Mouse (Mus musculus) hindbrain, embryonic 14.5 days (tissue): ENCODE results near the gene Olfr373. TPM values are rescaled to one million over a fixed set of nuclear protein-coding genes. Genes with fewer than 3 reads are reported as not detected.

ENCODE experiments used
- ATAC-seq: fragments of 200-750 bp; cut with Nextera tagmentation; 2 replicates; pipeline ENCODE4 v1.8.0; 2017; ENCODE audit warnings: moderate number of reproducible peaks, mild to moderate bottlenecking, moderate TSS enrichment, moderate library complexity; ENCODE audit not compliant: low FRiP score
- DNase-seq: peaks from one replicate; pipeline ENCODE4 v3.0.0-alpha.2; 2015; ENCODE audit warnings: low spot score
- H3K27ac ChIP-seq: fragments of 300-500 bp; sonication (generic); 2 replicates; pipeline ENCODE4 v1.5.1; 2014; ENCODE audit warnings: mild to moderate bottlenecking, moderate library complexity
- H3K27me3 ChIP-seq: fragments of 300-500 bp; sonication (generic); 2 replicates; pipeline ENCODE4 v1.6.1; 2014; ENCODE audit warnings: mild to moderate bottlenecking, low read length, mixed read lengths; ENCODE audit not compliant: control insufficient read depth, insufficient read depth
- H3K36me3 ChIP-seq: fragments of 300-500 bp; sonication (generic); replicated peaks from 2 replicates; pipeline ENCODE4 v1.6.1; 2014; ENCODE audit not compliant: control insufficient read depth, insufficient read depth
- H3K4me1 ChIP-seq: fragments of 300-500 bp; sonication (generic); replicated peaks from 2 replicates; pipeline ENCODE4 v1.6.1; 2014; ENCODE audit warnings: antibody characterized with exemption, low read length, mixed read lengths; ENCODE audit not compliant: control insufficient read depth, insufficient read depth
- H3K4me2 ChIP-seq: fragments of 300-500 bp; sonication (generic); replicated peaks from 2 replicates; pipeline ENCODE4 v1.6.1; 2014; ENCODE audit warnings: mild to moderate bottlenecking, moderate library complexity
- H3K4me3 ChIP-seq: fragments of 300-500 bp; sonication (generic); replicated peaks from 2 replicates; pipeline ENCODE4 v1.5.1; 2014; ENCODE audit warnings: mild to moderate bottlenecking, low read length
- H3K9ac ChIP-seq: fragments of 300-500 bp; sonication (generic); 2 replicates; pipeline ENCODE4 v1.6.1; 2014
- H3K9me3 ChIP-seq: fragments of 300-500 bp; sonication (generic); 2 replicates; pipeline ENCODE4 v1.6.1; 2016; ENCODE audit warnings: low read length; ENCODE audit not compliant: control insufficient read depth
- WGBS: fragments of 180-500 bp; shearing (Covaris S2); extraction: QIAGEN DNeasy Blood & Tissue Kit; methylation state at CpG from one replicate; pipeline ENCODE4 v1.1.7; 2014; 5-methylcytosine and 5-hydroxymethylcytosine counted together
- polyA plus RNA-seq: library from polyadenylated mRNA; unstranded; fragments of >200 nt; fragmentation: Nextera tagmentation; extraction: Ambion mirVana; gene quantifications from 2 replicates; pipeline ENCODE4 v1.2.1, GENCODE M21; 2014

The Olfr373 gene
- polyA plus RNA-seq, 1 experiment from 2014 or later = not detected

- 96% methylated on average over 5 of the region's 5 CpGs for WGBS
- Histone ChIP-seq H3K9ac (no peak overlapping the region), H3K27ac (no peak overlapping the region), H3K4me2 (no peak overlapping the region), H3K4me1 (peaks cover 19% of the 10 kb centered on the region), H3K36me3 (peaks cover 54% of the 10 kb centered on the region), H3K27me3 (no peaks in the 10 kb centered on the region), H3K4me3 (no peak overlapping the region), H3K9me3 (no peaks in the 10 kb centered on the region)
- DNase-seq = no peak
- no peak for ATAC-seq
These were observed 55.5 kb downstream of the Olfr373 start for GRCm38 (mm10) chr8:72138456-72138855.

DNA sequence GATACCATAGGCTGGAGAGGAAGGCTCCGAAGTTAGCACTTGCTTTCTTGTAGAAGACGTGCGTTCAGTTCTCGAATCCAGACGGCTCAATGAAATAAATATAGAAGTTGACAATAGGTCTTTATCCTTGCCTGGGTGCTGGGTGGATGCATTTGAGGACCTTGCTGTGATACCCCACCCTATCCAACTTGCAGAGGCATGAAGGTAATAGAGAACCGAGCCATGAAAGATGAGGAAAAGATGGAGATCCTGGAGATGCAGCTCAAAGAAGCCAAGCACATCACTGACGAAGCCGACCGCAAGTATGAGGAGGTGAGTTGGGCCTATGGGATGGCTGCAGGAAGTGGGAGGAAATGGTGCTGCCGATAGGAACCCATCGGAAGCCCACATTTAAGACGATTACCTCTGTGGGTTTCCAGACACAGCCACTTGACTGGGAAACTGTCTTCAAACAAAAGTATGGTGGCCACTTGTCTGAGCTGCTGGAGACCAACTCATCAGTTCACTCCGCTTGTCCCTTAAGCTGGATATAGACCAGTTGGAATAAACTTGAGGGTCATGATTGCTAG is 60.4 kb downstream of the Olfr373 start:
- Histone ChIP-seq H3K4me3 (no peak overlapping the region), H3K9ac (no peak overlapping the region), H3K9me3 (no peaks in the 10 kb centered on the region), H3K27ac (no peak overlapping the region), H3K36me3 (peaks cover 98% of the 10 kb centered on the region), H3K4me1 (no peaks in the 10 kb centered on the region), H3K4me2 (no peak overlapping the region), H3K27me3 (no peaks in the 10 kb centered on the region)
- ATAC-seq = no peak
- WGBS = 93% methylated on average over 13 of the region's 13 CpGs
- no peak for DNase-seq

- Histone ChIP-seq H3K9ac (no peak overlapping the region), H3K9me3 (no peaks in the 10 kb centered on the region), H3K36me3 (peaks cover 96% of the 10 kb centered on the region), H3K4me1 (no peaks in the 10 kb centered on the region), H3K4me3 (no peak overlapping the region), H3K4me2 (no peak overlapping the region), H3K27me3 (no peaks in the 10 kb centered on the region), H3K27ac (no peak overlapping the region)
- no peak for DNase-seq
- WGBS = 91% methylated on average over 5 of the region's 5 CpGs
- no peak for ATAC-seq
These were observed 61.5 kb downstream of the Olfr373 start for GRCm38 (mm10) chr8:72144345-72144975.

DNA sequence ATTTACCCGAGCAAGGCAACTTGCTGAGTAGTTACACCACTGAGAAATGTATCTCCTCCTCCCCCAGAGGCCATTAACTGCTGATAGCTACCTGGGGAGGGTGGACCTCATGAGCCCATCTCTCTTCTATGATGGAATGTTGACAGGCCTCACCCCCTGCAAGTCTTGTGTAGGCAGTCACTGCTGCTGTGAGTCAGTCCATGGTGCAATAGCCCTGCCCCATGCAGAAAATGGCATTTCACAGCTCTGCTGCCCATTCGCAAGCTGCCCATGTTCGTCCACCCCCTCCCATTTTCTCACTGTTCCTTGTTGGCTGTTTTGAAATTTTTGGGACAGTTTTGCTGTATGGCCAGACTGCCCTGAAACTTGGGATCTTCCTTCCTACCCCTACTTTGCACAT is 62.5 kb downstream of the Olfr373 start:
- no peak overlapping the region for H3K4me3 ChIP-seq
- H3K4me1 ChIP-seq = no peaks in the 10 kb centered on the region
- DNase-seq (no peak), ATAC-seq (no peak)
- no peak overlapping the region for H3K4me2 ChIP-seq
- no peaks in the 10 kb centered on the region for H3K27me3 ChIP-seq
- H3K9me3 ChIP-seq = no peaks in the 10 kb centered on the region
- no peak overlapping the region for H3K9ac ChIP-seq
- 91% methylated on average over 3 of the region's 3 CpGs for WGBS
- no peak overlapping the region for H3K27ac ChIP-seq
- H3K36me3 ChIP-seq = peaks cover 96% of the 10 kb centered on the region

DNA sequence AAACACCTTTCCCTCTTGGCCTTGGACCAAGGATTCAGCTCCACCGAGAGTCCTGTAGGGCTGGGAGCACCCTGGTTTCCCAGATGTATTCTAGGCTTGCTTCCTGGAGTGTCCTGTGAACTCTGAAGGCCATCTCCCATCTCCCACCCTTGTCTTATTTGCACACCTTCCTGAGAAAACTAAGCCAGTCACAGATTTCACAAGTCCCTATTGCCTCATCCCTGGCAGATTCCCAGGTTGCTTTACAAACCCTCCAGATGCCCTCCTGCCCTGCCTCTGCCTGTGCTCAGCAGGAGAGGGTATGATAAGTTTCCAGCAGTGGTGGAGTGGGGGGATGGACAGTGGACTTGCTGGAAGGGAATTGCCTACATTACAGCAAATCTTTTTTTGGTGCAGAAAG is 63.1 kb downstream of the Olfr373 start:
- 96% methylated on average over 1 of the region's 1 CpGs for WGBS
- Histone ChIP-seq H3K36me3 (peaks cover 96% of the 10 kb centered on the region), H3K4me2 (no peak overlapping the region), H3K9ac (no peak overlapping the region), H3K9me3 (no peaks in the 10 kb centered on the region), H3K4me3 (no peak overlapping the region), H3K27ac (no peak overlapping the region), H3K4me1 (no peaks in the 10 kb centered on the region), H3K27me3 (no peaks in the 10 kb centered on the region)
- no peak for DNase-seq
- no peak for ATAC-seq

DNA sequence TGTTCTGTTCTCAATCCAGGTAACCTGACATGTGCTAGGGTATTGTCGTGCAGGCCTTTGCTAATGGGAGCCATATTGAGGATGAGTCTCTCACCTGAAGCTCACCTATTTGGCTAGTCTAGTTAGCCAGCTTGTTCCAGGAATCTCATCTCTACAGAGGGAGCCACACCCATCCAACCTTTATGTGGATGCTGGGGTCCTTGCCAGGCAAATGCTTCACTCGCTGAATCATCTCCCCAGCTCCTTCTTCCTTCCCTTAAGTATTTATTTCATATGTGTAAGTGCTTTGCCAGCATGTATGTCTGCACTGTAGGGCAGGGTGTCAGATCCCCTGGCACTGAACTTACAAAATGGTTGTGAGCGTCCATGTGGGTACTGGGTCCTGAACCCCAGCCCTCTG is 63.6 kb downstream of the Olfr373 start:
- H3K27me3 ChIP-seq = no peaks in the 10 kb centered on the region
- ATAC-seq = no peak
- H3K4me1 ChIP-seq = no peaks in the 10 kb centered on the region
- H3K9ac ChIP-seq = no peak overlapping the region
- H3K9me3 ChIP-seq = no peaks in the 10 kb centered on the region
- WGBS = 91% methylated on average over 3 of the region's 3 CpGs
- no peak overlapping the region for H3K4me2 ChIP-seq
- peaks cover 96% of the 10 kb centered on the region for H3K36me3 ChIP-seq
- H3K27ac ChIP-seq = no peak overlapping the region
- H3K4me3 ChIP-seq = no peak overlapping the region
- no peak for DNase-seq

DNA sequence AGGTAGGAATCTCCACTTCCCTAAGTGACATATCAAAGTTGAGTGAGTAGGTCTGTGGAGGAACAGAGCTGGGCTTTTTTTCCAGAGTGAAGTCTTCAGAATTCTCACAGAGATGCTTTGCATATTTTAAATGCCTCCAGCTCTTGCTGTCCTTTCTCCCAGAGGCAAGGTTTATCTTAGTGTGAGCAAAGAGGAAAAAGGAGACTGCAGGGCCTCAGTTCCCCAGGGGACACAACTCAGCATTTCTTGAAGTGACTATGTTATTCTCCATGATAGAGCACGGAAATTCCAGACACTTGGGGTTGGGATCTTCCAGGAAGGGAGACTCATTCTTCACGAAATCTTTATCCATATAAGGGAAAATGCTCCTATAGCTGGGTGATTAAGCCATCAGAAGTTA is 64.3 kb downstream of the Olfr373 start:
- Histone ChIP-seq H3K4me2 (no peak overlapping the region), H3K4me3 (no peak overlapping the region), H3K9me3 (no peaks in the 10 kb centered on the region), H3K27ac (no peak overlapping the region), H3K4me1 (no peaks in the 10 kb centered on the region), H3K36me3 (peaks cover 95% of the 10 kb centered on the region), H3K27me3 (no peaks in the 10 kb centered on the region), H3K9ac (no peak overlapping the region)
- ATAC-seq (no peak), DNase-seq (no peak)
- WGBS = 92% methylated on average over 2 of the region's 2 CpGs

DNA sequence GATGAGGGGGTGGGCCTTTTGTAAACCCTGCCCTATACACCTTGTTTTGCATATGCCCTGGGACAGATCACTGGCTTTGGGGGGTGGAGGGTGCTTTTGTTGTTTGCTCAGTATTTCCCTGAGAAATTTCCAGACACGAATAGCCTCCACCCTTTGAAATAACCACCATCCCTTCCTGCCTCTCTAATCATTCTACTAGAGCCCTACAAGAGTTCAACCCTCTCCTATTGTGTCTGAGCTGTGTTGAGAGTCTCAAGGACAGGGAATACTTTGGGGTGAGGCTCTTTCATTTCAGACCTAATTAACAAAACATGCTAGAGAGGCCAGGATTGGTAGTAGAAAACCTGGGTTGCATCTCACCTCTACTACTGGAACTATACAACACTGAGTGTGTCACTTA is 66.1 kb downstream of the Olfr373 start:
- H3K9me3 ChIP-seq = no peaks in the 10 kb centered on the region
- H3K4me2 ChIP-seq = no peak overlapping the region
- H3K4me1 ChIP-seq = no peaks in the 10 kb centered on the region
- ATAC-seq (no peak), DNase-seq (no peak)
- peaks cover 90% of the 10 kb centered on the region for H3K36me3 ChIP-seq
- H3K9ac ChIP-seq = no peak overlapping the region
- H3K27me3 ChIP-seq = no peaks in the 10 kb centered on the region
- no peak overlapping the region for H3K27ac ChIP-seq
- 92% methylated on average over 1 of the region's 1 CpGs for WGBS
- no peak overlapping the region for H3K4me3 ChIP-seq

DNA sequence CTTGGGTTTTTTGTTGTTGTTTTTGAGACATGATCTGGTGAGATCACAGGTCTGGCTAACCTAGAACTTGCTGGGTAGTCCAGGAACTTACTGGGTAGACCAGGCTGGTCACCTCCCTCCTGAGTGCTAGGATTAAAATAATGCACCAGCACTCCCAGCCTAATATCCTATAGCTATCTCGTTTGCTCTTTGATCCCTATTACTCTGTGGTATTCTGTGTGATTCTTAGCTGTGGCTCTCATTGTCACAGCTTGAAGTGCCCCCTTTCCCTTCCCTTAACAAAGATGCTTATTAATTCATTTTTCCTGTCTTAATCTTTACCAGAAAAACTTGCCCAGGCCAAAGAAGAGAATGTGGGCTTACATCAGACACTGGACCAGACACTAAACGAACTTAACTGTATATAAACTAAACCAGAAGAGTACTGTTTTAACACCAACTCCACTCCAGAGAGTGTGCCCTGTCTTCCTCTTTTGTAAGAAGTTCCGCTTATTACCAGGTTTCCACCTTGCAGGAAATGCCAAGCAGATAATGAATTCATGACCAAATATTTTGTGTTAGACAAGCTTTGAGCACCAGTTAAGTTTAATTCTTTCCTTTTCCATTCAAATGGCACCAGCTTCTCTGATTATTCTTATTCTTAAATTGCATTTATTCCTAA is 68.6 kb downstream of the Olfr373 start:
- 86% methylated on average over 3 of the region's 3 CpGs for WGBS
- Histone ChIP-seq H3K27me3 (no peaks in the 10 kb centered on the region), H3K4me1 (no peaks in the 10 kb centered on the region), H3K4me3 (no peak overlapping the region), H3K27ac (no peak overlapping the region), H3K9ac (no peak overlapping the region), H3K9me3 (no peaks in the 10 kb centered on the region), H3K36me3 (peaks cover 67% of the 10 kb centered on the region), H3K4me2 (no peak overlapping the region)
- DNase-seq (no peak), ATAC-seq (no peak)
